Mouse (Mus musculus): ENCODE results near the gene Gm20696. TPM values are rescaled to one million over a fixed set of nuclear protein-coding genes. Genes with fewer than 3 reads are reported as not detected.

Gm20696 gene
- polyA plus RNA-seq, 1 experiment from 2014 or later = 3.9 TPM

GRCm38 (mm10) chr6:99350156-99350555 lies 316.4 kb downstream of the Gm20696 start:
- no peaks in the 10 kb centered on the region for H3K9me3 ChIP-seq (replicated peaks)
- H3K9ac ChIP-seq = no peak overlapping the region
- peaks cover 9% of the 10 kb centered on the region for H3K4me1 ChIP-seq
- no peaks in the 10 kb centered on the region for H3K36me3 ChIP-seq (ENCODE audit: poor library complexity, severe bottlenecking)
- H3K4me3 ChIP-seq = no peak overlapping the region
- WGBS = 90% methylated on average over 5 of the region's 5 CpGs
- no peak overlapping the region for H3K27ac ChIP-seq
- H3K4me2 ChIP-seq = no peak overlapping the region
- no peak for ATAC-seq
- H3K27me3 ChIP-seq = no peaks in the 10 kb centered on the region

GRCm38 (mm10) chr6:99347836-99348235 lies 318.8 kb downstream of the Gm20696 start:
- Histone ChIP-seq H3K27me3 (no peaks in the 10 kb centered on the region), H3K4me3 (no peak overlapping the region), H3K9me3 (replicated peaks) (no peaks in the 10 kb centered on the region), H3K4me1 (peaks cover 9% of the 10 kb centered on the region), H3K27ac (no peak overlapping the region), H3K36me3 (ENCODE audit: poor library complexity, severe bottlenecking) (no peaks in the 10 kb centered on the region), H3K4me2 (no peak overlapping the region), H3K9ac (no peak overlapping the region)
- 26% methylated on average over 10 of the region's 10 CpGs for WGBS
- ATAC-seq = no peak

- Histone ChIP-seq H3K27me3 (no peaks in the 10 kb centered on the region), H3K27ac (no peak overlapping the region), H3K36me3 (ENCODE audit: poor library complexity, severe bottlenecking) (no peaks in the 10 kb centered on the region), H3K4me1 (peaks cover 9% of the 10 kb centered on the region), H3K9me3 (replicated peaks) (no peaks in the 10 kb centered on the region), H3K4me2 (no peak overlapping the region), H3K4me3 (no peak overlapping the region), H3K9ac (no peak overlapping the region)
- 98% methylated on average over 7 of the region's 7 CpGs for WGBS
- ATAC-seq = no peak
Measured at GRCm38 (mm10) chr6:99344966-99345365, 321.6 kb downstream of the Gm20696 start.

- no peak overlapping the region for H3K4me2 ChIP-seq
- WGBS = 75% methylated on average over 3 of the region's 3 CpGs
- H3K9me3 ChIP-seq (replicated peaks) = no peaks in the 10 kb centered on the region
- no peak for ATAC-seq
- no peaks in the 10 kb centered on the region for H3K36me3 ChIP-seq (ENCODE audit: poor library complexity, severe bottlenecking)
- H3K27ac ChIP-seq = no peak overlapping the region
- H3K4me3 ChIP-seq = no peak overlapping the region
- peaks cover 9% of the 10 kb centered on the region for H3K4me1 ChIP-seq
- H3K9ac ChIP-seq = no peak overlapping the region
- H3K27me3 ChIP-seq = no peaks in the 10 kb centered on the region
Measured at GRCm38 (mm10) chr6:99344357-99344756, 322.2 kb downstream of the Gm20696 start.

- ATAC-seq = no peak
- H3K27me3 ChIP-seq = no peaks in the 10 kb centered on the region
- H3K4me1 ChIP-seq = peaks cover 9% of the 10 kb centered on the region
- H3K4me2 ChIP-seq = no peak overlapping the region
- H3K36me3 ChIP-seq (ENCODE audit: poor library complexity, severe bottlenecking) = no peaks in the 10 kb centered on the region
- H3K27ac ChIP-seq = no peak overlapping the region
- no peaks in the 10 kb centered on the region for H3K9me3 ChIP-seq (replicated peaks)
- no peak overlapping the region for H3K9ac ChIP-seq
- no peak overlapping the region for H3K4me3 ChIP-seq
- WGBS = 76% methylated on average over 3 of the region's 3 CpGs
Measured at GRCm38 (mm10) chr6:99343815-99344214, 322.8 kb downstream of the Gm20696 start.

- H3K9ac ChIP-seq = no peak overlapping the region
- no peak overlapping the region for H3K4me3 ChIP-seq
- H3K4me2 ChIP-seq = no peak overlapping the region
- H3K9me3 ChIP-seq (replicated peaks) = no peaks in the 10 kb centered on the region
- no peak overlapping the region for H3K27ac ChIP-seq
- H3K36me3 ChIP-seq (ENCODE audit: poor library complexity, severe bottlenecking) = no peaks in the 10 kb centered on the region
- H3K27me3 ChIP-seq = no peaks in the 10 kb centered on the region
- 94% methylated on average over 3 of the region's 3 CpGs for WGBS
- no peaks in the 10 kb centered on the region for H3K4me1 ChIP-seq
- no peak for ATAC-seq
Measured at GRCm38 (mm10) chr6:99342416-99342815, 324.2 kb downstream of the Gm20696 start.

GRCm38 (mm10) chr6:99340902-99341301 lies 325.7 kb downstream of the Gm20696 start:
- H3K4me1 ChIP-seq = no peaks in the 10 kb centered on the region
- H3K27ac ChIP-seq = no peak overlapping the region
- H3K9me3 ChIP-seq (replicated peaks) = no peaks in the 10 kb centered on the region
- no peaks in the 10 kb centered on the region for H3K27me3 ChIP-seq
- WGBS = 89% methylated on average over 4 of the region's 4 CpGs
- no peak overlapping the region for H3K4me3 ChIP-seq
- no peaks in the 10 kb centered on the region for H3K36me3 ChIP-seq (ENCODE audit: poor library complexity, severe bottlenecking)
- no peak for ATAC-seq
- H3K9ac ChIP-seq = no peak overlapping the region
- H3K4me2 ChIP-seq = no peak overlapping the region

- Histone ChIP-seq H3K4me3 (no peak overlapping the region), H3K27ac (no peak overlapping the region), H3K4me2 (no peak overlapping the region), H3K36me3 (ENCODE audit: poor library complexity, severe bottlenecking) (no peaks in the 10 kb centered on the region), H3K9me3 (replicated peaks) (no peaks in the 10 kb centered on the region), H3K27me3 (no peaks in the 10 kb centered on the region), H3K9ac (no peak overlapping the region), H3K4me1 (no peaks in the 10 kb centered on the region)
- ATAC-seq = no peak
- 75% methylated on average over 10 of the region's 10 CpGs for WGBS
Measured at GRCm38 (mm10) chr6:99339986-99340721, 326.4 kb downstream of the Gm20696 start.

- no peak for ATAC-seq
- Histone ChIP-seq H3K4me1 (no peaks in the 10 kb centered on the region), H3K9ac (no peak overlapping the region), H3K4me2 (no peak overlapping the region), H3K27me3 (no peaks in the 10 kb centered on the region), H3K4me3 (no peak overlapping the region), H3K9me3 (replicated peaks) (no peaks in the 10 kb centered on the region), H3K36me3 (ENCODE audit: poor library complexity, severe bottlenecking) (no peaks in the 10 kb centered on the region), H3K27ac (no peak overlapping the region)
- 79% methylated on average over 5 of the region's 5 CpGs for WGBS
Measured at GRCm38 (mm10) chr6:99339343-99339620, 327.3 kb downstream of the Gm20696 start.

- no peak overlapping the region for H3K9ac ChIP-seq
- 68% methylated on average over 9 of the region's 9 CpGs for WGBS
- no peak for ATAC-seq
Measured at GRCm38 (mm10) chr6:99338593-99339342, 327.8 kb downstream of the Gm20696 start.

GRCm38 (mm10) chr6:99338174-99338573 lies 328.4 kb downstream of the Gm20696 start:
- WGBS = 53% methylated on average over 3 of the region's 3 CpGs
- H3K9me3 ChIP-seq (replicated peaks) = no peaks in the 10 kb centered on the region
- no peak for ATAC-seq

More at GRCm38 (mm10) chr6:99338593-99339342, 327.8 kb downstream of the Gm20696 start:
- no peaks in the 10 kb centered on the region for H3K4me1 ChIP-seq
- H3K27ac ChIP-seq = no peak overlapping the region
- H3K9me3 ChIP-seq (replicated peaks) = no peaks in the 10 kb centered on the region
- no peaks in the 10 kb centered on the region for H3K27me3 ChIP-seq
- no peaks in the 10 kb centered on the region for H3K36me3 ChIP-seq (ENCODE audit: poor library complexity, severe bottlenecking)
- H3K4me2 ChIP-seq = no peak overlapping the region
- no peak overlapping the region for H3K4me3 ChIP-seq

GRCm38 (mm10) chr6:99337575-99337974 lies 329.0 kb downstream of the Gm20696 start:
- no peaks in the 10 kb centered on the region for H3K4me1 ChIP-seq
- no peaks in the 10 kb centered on the region for H3K36me3 ChIP-seq (ENCODE audit: poor library complexity, severe bottlenecking)
- no peak overlapping the region for H3K9ac ChIP-seq
- WGBS = 71% methylated on average over 6 of the region's 6 CpGs
- H3K4me3 ChIP-seq = no peak overlapping the region
- H3K9me3 ChIP-seq (replicated peaks) = no peaks in the 10 kb centered on the region
- no peaks in the 10 kb centered on the region for H3K27me3 ChIP-seq
- ATAC-seq = no peak
- no peak overlapping the region for H3K4me2 ChIP-seq
- H3K27ac ChIP-seq = no peak overlapping the region

More at GRCm38 (mm10) chr6:99338174-99338573, 328.4 kb downstream of the Gm20696 start:
- Histone ChIP-seq H3K27me3 (no peaks in the 10 kb centered on the region), H3K4me2 (no peak overlapping the region), H3K9ac (no peak overlapping the region), H3K27ac (no peak overlapping the region), H3K4me1 (no peaks in the 10 kb centered on the region), H3K36me3 (ENCODE audit: poor library complexity, severe bottlenecking) (no peaks in the 10 kb centered on the region), H3K4me3 (no peak overlapping the region)
